Mouse (Mus musculus) liver, embryonic 14.5 days (tissue): ENCODE measurements around the gene Plcb3.

Experiments
- CTCF ChIP-seq: IDR thresholded peaks from 2 replicates; pipeline ENCODE4 v1.5.1; 2016; ENCODE audit warnings: antibody characterized with exemption, low read depth, control low read depth
- EP300 ChIP-seq: IDR thresholded peaks from 2 replicates; pipeline ENCODE4 v1.6.1; 2016; ENCODE audit warnings: antibody characterized with exemption, low read depth

GRCm38 (mm10) chr19:6987061-6987903, 11.0 kb upstream of the Plcb3 start, which contains the start of gene Vegfb:
- TF ChIP-seq EP300 (no peak), CTCF (no peak)
